Mouse (Mus musculus) limb, embryonic 10.5 days (tissue): Measurements from ENCODE around the gene Rnf150. TPM values are rescaled to one million over a fixed set of nuclear protein-coding genes. Genes with fewer than 3 reads are reported as not detected.

ENCODE experiments used
- DNase-seq: peaks from one replicate; pipeline ENCODE4 v3.0.0-alpha.2; 2017; ENCODE audit warnings: low spot score
- H3K27ac ChIP-seq: fragments of 300-500 bp; sonication (generic); 2 replicates; pipeline ENCODE4 v1.5.1; 2016; ENCODE audit warnings: mild to moderate bottlenecking
- H3K27me3 ChIP-seq: fragments of 300-500 bp; sonication (generic); 2 replicates; pipeline ENCODE4 v1.6.1; 2016; ENCODE audit warnings: low read depth, mild to moderate bottlenecking; ENCODE audit not compliant: poor library complexity, severe bottlenecking
- H3K36me3 ChIP-seq: fragments of 300-500 bp; sonication (generic); 2 replicates; pipeline ENCODE4 v1.6.1; 2016; ENCODE audit warnings: mild to moderate bottlenecking, moderate library complexity
- H3K4me1 ChIP-seq: fragments of 300-500 bp; sonication (generic); 2 replicates; pipeline ENCODE4 v1.6.1; 2016
- H3K4me3 ChIP-seq: fragments of 300-500 bp; sonication (generic); 2 replicates; pipeline ENCODE4 v1.5.1; 2016; ENCODE audit warnings: mild to moderate bottlenecking, moderate library complexity
- H3K9me3 ChIP-seq: fragments of 300-500 bp; sonication (generic); replicated peaks from 2 replicates; pipeline ENCODE4 v1.6.1; 2016; ENCODE audit warnings: mild to moderate bottlenecking
- WGBS: fragments of 180-500 bp; shearing (Covaris S2); methylation state at CpG from one replicate; pipeline ENCODE4 v1.1.7; 2016; 5-methylcytosine and 5-hydroxymethylcytosine counted together
- polyA plus RNA-seq: library from polyadenylated mRNA; unstranded; fragments of >200 nt; fragmentation: Nextera tagmentation; extraction: Ambion mirVana; gene quantifications from 2 replicates; pipeline ENCODE4 v1.2.1, GENCODE M21; 2016

The Rnf150 gene
- polyA plus RNA-seq, 1 experiment from 2014 or later: 2.1 TPM

DNA sequence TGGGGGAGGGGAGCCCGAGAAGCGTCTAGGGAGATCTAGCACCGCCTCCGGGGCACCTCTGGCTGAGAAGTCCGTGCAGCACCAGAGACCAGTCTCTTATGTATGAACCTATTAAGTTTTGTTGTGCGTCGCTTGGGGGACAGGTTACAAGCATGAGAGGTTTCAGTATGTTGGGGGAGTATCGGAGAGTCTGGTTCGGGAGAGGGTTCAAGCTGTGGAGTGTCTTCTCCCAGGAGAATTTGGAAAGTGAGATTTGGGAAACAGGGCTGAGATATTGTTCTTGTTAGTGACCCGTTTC, 1.3 kb downstream of the Rnf150 start:
- DNase-seq: no peak
- Histone ChIP-seq H3K4me1 (peaks cover 30% of the 10 kb centered on the region), H3K27ac (peak overlapping the region; percentile 96), H3K27me3 (no peaks in the 10 kb centered on the region), H3K9me3 (no peaks in the 10 kb centered on the region), H3K36me3 (no peaks in the 10 kb centered on the region), H3K4me3 (peak overlapping the region; percentile 90)
- 4% methylated on average over 10 of the region's 10 CpGs for WGBS

DNA sequence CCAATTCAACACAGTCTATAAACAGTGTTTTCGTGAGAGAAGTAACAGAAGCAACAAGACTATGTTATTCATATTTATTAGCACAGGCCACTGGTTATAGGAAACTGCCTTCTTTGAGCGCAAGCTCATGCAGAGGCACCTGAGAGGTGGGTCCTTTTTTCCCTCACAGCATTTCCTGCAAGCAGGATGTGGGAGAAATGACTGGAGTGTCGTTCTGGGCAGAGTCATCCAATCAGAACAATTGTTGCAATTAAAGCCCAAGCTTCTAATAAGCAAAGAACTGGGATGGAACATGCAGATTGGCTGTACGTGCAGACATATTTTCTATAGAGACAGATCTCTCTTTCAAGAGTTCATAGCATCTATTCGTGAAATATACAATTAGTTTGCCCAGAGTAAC, 2.1 kb downstream of the Rnf150 start:
- Histone ChIP-seq H3K27me3 (no peaks in the 10 kb centered on the region), H3K27ac (0 out of 2 replicates have a peak overlapping the region, but pooled peaks have one; percentile 1), H3K36me3 (no peaks in the 10 kb centered on the region), H3K4me3 (peak overlapping the region; percentile 90), H3K4me1 (peaks cover 30% of the 10 kb centered on the region), H3K9me3 (no peaks in the 10 kb centered on the region)
- DNase-seq: no peak
- 50% methylated on average over 5 of the region's 5 CpGs for whole genome bisulfite sequencing

DNA sequence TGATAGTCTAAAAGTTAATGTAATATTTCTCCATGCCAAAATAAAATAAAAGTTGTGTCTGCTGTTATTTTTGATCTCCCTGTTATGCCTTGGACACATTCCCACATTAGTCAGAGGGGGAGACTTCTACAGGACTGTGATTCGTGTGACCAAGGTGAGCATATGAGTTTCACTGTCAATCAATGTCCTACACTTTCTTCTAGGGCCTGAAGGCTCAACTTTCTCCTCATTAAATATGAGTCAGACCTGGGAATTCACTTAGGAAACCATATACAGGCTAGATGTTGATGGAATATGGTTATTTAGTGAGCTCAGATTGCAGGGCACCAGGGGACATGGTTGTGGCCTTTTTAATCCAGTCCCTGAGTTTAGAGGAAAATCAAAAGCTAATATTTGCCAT, 3.1 kb downstream of the Rnf150 start:
- no peak for DNase-seq
- H3K4me3 ChIP-seq: no peak overlapping the region; the same call in 1 of the 2 replicates
- 69% methylated on average over 1 of the region's 1 CpGs for WGBS
- no peaks in the 10 kb centered on the region for H3K36me3 ChIP-seq
- no peaks in the 10 kb centered on the region for H3K27me3 ChIP-seq
- peaks cover 37% of the 10 kb centered on the region for H3K4me1 ChIP-seq
- no peaks in the 10 kb centered on the region for H3K9me3 ChIP-seq
- no peak overlapping the region for H3K27ac ChIP-seq

DNA sequence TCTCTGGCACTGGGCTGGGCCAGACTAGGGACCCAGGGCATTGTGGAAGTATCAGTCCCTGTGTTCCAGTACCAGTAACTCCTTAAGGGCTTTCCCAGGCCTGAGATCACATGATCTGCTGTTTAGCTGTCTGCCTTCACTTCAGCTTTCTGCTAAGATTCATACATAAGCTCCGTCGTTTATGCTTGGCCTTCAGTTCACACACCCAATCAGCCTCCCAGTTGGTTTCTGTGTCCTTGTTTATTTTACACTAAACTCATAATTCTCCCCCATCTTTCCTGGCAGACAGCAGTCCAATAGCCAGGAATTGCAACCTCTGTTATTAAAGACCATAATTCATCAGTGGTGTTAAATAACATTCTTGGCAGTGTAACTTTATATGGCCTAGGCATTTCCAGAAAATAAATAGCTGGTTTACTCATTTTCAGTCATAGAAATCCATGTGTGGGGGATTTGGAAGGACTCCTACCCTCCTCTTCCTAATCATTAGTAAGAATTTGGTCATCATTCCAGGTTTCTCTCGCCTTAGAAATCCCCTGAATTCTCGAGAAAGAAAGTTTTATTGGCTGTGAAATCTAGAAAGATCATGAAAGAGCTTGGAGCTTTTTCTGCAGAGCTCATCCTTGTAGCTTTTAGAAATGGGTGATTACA, 7.8 kb downstream of the Rnf150 start:
- Histone ChIP-seq H3K36me3 (no peaks in the 10 kb centered on the region), H3K9me3 (no peaks in the 10 kb centered on the region), H3K4me3 (no peak overlapping the region), H3K27ac (peak overlapping the region; percentile 17; the same call in 1 of the 2 replicates), H3K4me1 (peaks cover 13% of the 10 kb centered on the region), H3K27me3 (no peaks in the 10 kb centered on the region)
- DNase-seq: no peak
- WGBS: 66% methylated on average over 4 of the region's 4 CpGs

DNA sequence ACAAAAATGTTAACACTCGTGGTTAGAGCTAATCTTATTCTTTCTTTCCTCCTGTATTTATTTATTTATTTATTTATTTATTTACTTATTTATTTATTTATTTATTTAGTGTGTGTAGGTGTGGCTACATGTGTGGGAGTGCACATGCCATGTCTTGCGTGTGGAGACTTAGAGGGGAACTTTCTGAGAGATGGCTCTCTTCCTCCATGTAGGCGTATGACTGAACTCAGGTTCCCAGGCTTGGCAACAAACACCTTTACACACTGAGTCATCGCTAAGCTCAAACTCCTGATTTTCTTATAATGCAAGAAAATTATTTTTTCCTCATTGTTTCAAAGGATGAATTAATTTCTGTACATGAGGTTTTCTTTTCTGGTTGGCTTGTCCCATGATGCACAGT, 8.8 kb downstream of the Rnf150 start:
- Histone ChIP-seq H3K36me3 (no peaks in the 10 kb centered on the region), H3K4me1 (peaks cover 8% of the 10 kb centered on the region), H3K27me3 (no peaks in the 10 kb centered on the region), H3K27ac (no peak overlapping the region), H3K9me3 (no peaks in the 10 kb centered on the region), H3K4me3 (no peak overlapping the region)
- 91% methylated on average over 4 of the region's 4 CpGs for whole genome bisulfite sequencing
- DNase-seq: no peak

DNA sequence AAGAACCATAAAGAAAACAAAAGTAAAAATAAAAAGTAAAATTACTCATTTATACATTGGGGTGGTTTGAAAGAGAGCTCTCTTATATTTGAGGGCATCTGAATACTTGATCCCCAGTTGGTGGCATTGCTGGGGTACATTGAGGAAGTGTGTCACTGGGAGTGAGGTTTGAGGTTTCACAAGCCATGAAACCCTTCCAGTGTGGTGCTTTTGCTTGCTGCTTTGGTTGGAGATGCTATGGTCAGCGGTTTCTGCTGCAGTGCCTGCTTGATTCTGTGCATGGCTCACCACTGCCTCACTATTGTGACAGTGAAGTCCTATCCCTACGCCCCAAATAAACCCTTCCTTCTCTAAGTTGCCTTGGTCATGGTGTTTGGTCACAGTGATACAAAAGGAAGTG, 10.9 kb downstream of the Rnf150 start:
- no peaks in the 10 kb centered on the region for H3K27me3 ChIP-seq
- peaks cover 8% of the 10 kb centered on the region for H3K4me1 ChIP-seq
- DNase-seq: no peak
- H3K36me3 ChIP-seq: no peaks in the 10 kb centered on the region
- H3K9me3 ChIP-seq: no peaks in the 10 kb centered on the region
- 83% methylated on average over 2 of the region's 2 CpGs for WGBS
- H3K4me3 ChIP-seq: no peak overlapping the region
- H3K27ac ChIP-seq: no peak overlapping the region

DNA sequence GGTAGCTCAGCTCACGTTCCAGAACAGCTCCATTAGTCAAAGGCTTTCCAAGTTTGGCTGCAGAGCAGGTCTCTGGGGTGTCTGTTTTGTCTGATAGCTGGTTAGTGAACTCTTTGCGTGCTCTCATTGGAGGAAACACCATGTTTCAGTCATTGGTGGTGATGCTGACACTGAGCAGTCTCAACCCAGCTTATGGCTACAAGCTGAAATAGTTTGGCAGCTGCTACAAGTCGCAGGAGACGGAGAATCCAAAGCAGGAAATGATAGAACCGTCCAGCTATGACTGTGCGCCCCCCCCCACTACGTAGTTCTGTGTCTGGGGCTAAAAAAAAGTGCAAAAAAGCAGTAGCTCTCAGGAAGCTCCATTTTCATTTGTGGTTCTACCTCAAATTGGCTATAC, 12.0 kb downstream of the Rnf150 start:
- no peak for DNase-seq
- H3K27me3 ChIP-seq: no peaks in the 10 kb centered on the region
- no peak overlapping the region for H3K27ac ChIP-seq
- 81% methylated on average over 7 of the region's 7 CpGs for WGBS
- H3K9me3 ChIP-seq: no peaks in the 10 kb centered on the region
- H3K36me3 ChIP-seq: no peaks in the 10 kb centered on the region
- peaks cover 8% of the 10 kb centered on the region for H3K4me1 ChIP-seq
- H3K4me3 ChIP-seq: no peak overlapping the region

DNA sequence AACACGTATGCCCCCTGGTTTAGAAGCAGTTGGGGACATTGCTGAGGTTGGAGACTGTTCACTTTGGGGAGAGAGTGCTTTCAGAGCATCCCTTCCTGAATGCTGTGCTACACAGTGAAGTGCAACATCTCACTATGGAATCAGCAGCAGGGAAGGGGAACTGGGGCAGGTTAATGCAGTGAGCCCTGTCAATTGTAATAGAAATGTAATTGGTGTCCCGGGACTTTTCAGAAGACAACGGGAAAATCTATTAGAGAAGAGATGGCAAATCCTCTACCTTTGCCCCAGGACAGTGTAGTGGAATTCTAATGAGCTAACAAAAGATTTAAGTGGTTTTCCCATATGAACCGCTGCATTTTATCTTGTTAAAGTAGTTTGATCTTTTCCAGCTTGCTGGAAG, 21.3 kb downstream of the Rnf150 start:
- Histone ChIP-seq H3K27me3 (no peaks in the 10 kb centered on the region), H3K4me3 (no peak overlapping the region), H3K27ac (no peak overlapping the region), H3K4me1 (peaks cover 9% of the 10 kb centered on the region), H3K36me3 (no peaks in the 10 kb centered on the region), H3K9me3 (no peaks in the 10 kb centered on the region)
- WGBS: 82% methylated on average over 4 of the region's 4 CpGs
- no peak for DNase-seq

DNA sequence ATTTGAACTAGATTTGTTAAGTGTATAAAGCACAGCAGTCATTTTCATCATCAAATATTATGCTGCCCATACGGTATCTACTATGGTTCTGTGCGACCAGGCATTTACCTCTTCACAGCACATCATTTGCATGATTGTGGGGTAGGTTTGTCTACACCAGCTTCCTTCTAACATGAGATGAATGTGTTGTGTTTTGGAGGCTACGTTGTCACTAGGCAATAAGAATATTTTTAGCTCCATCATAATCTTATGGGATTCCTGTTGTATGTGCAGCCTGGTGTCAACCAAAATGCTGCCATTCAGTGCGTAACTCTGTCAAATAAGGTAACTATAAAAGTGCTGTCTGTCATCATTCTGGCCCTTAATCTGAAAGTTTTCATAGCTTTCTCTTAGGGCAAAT, 24.1 kb downstream of the Rnf150 start:
- no peak overlapping the region for H3K27ac ChIP-seq
- no peak overlapping the region for H3K4me3 ChIP-seq
- H3K27me3 ChIP-seq: no peaks in the 10 kb centered on the region
- peaks cover 15% of the 10 kb centered on the region for H3K4me1 ChIP-seq
- 96% methylated on average over 4 of the region's 4 CpGs for WGBS
- H3K9me3 ChIP-seq: no peaks in the 10 kb centered on the region
- no peaks in the 10 kb centered on the region for H3K36me3 ChIP-seq
- DNase-seq: no peak

DNA sequence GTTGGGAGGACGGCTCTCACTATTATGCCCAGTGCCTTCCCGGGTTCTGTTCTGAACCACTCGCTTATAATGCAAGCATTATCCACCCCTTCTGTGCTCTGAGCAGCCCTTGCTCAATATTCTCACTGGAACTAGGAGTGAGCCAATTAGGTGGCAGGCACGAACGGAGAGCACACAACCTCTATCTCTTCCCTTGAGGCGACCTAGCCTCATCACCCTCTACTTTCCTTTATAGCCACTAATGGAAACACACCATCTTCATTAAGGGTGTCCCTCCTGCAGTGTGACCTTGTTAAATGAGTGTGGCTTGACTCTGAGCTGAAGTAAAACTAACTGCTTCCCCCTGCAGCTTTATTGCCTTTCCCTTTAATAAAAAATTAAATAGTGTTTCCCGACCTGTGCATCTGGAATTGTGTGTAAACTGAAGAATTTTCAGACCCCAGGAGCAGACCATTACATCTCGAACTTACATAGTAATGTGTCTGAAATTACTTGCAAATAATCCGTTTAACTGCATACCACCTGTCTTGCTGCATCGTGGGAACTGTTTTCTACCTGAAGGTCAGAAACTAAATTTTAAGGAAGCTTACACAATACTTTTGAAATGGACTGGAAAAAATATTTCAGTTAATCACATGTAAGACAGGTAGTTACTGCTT, 26.0 kb downstream of the Rnf150 start:
- H3K36me3 ChIP-seq: no peaks in the 10 kb centered on the region
- H3K9me3 ChIP-seq: no peaks in the 10 kb centered on the region
- no peak overlapping the region for H3K4me3 ChIP-seq
- 56% methylated on average over 10 of the region's 10 CpGs for WGBS
- peaks cover 15% of the 10 kb centered on the region for H3K4me1 ChIP-seq
- no peak overlapping the region for H3K27ac ChIP-seq
- H3K27me3 ChIP-seq: no peaks in the 10 kb centered on the region
- DNase-seq: no peak

DNA sequence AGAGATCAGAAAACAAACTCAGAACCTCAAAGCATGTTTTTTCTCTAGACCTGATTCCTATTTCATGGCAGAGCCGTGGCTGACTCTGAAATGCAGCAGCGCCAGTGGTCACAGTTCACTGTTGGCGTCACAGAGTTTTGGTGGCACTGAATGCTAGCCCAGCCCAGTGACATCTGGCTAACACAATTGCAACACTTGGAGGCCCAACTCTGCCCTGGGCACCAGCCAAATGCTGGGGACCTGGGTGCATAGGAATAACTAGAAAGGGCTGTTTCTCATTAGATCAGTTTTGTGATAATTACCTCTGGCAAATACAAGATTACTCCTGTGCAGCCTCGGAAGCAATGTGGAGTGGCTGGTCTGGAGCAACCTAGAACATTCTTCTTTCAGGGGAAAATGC, 31.9 kb downstream of the Rnf150 start:
- DNase-seq: no peak
- peaks cover 10% of the 10 kb centered on the region for H3K4me1 ChIP-seq
- H3K27me3 ChIP-seq: no peaks in the 10 kb centered on the region
- 61% methylated on average over 4 of the region's 4 CpGs for WGBS
- no peak overlapping the region for H3K27ac ChIP-seq
- H3K36me3 ChIP-seq: no peaks in the 10 kb centered on the region
- H3K4me3 ChIP-seq: no peak overlapping the region
- H3K9me3 ChIP-seq: no peaks in the 10 kb centered on the region

DNA sequence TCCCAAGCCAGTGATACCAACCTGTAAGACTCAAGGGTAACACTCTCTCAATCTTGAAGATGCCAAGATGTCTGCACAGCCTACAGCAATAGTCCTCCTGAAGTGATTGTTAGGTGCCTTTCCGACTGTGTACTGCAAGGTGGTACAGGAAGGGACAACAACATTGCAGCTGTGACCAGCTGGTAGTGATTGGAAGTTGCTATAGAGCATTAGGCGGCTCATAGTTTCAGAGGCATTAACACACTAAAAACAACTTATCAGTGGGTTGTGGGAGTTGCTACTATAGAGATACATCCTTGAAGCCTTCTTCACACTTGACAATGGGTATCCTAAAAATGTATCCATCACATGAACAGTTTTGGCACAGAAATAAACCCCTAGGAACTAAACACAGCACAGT, 33.6 kb downstream of the Rnf150 start:
- no peak for DNase-seq
- Histone ChIP-seq H3K27me3 (no peaks in the 10 kb centered on the region), H3K4me1 (peaks cover 9% of the 10 kb centered on the region), H3K9me3 (no peaks in the 10 kb centered on the region), H3K4me3 (no peak overlapping the region), H3K27ac (no peak overlapping the region), H3K36me3 (no peaks in the 10 kb centered on the region)
- 87% methylated on average over 2 of the region's 2 CpGs for WGBS

DNA sequence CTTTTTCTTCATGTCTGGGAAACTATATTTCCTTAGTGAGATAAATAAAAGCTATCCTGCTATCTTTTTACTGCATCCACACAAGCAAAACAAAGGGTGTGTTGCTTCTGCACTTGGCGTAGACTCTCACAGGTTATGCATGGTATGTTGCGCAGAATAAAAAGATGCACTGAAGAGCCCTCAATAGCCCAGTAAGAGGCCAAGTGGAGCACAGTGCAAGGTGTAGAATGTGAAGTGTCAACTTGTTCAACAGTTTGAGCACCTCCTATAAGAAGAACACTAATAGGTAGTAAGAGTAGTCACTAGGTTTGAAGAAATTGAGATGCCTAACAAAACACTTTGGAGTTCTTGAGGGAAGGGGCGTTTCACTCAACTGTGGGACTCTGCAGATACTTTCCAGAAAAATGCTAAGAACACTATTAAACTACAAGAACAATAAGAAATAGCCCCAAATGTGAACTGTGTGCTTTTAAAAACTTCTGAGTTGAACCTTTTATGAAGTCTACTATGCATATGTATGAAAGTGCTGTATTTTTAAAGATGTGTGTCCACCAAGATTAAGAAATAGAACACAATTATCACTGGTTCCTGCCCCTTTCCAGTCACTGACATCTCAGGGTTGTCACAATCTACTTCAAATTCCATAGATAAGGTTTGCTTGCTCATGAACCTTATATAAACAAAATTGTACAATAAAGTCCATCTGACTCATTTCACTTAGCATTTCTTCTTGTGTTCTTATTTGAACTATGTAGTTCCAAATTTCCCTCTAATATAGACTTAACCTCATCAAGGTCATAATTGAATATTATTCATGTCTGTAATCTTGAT, 34.7 kb downstream of the Rnf150 start:
- peaks cover 9% of the 10 kb centered on the region for H3K4me1 ChIP-seq
- no peak overlapping the region for H3K4me3 ChIP-seq
- 96% methylated on average over 3 of the region's 3 CpGs for WGBS
- H3K36me3 ChIP-seq: no peaks in the 10 kb centered on the region
- H3K9me3 ChIP-seq: no peaks in the 10 kb centered on the region
- no peaks in the 10 kb centered on the region for H3K27me3 ChIP-seq
- H3K27ac ChIP-seq: no peak overlapping the region
- no peak for DNase-seq
